Mouse (Mus musculus) CD4-positive, CD25-positive, alpha-beta regulatory T cell, adult 2 months (primary cell): Measurements from ENCODE around the gene Pitpnc1.

Source experiments
- DNase-seq: peaks from one replicate; pipeline ENCODE4 v3.0.0-alpha.2; 2012; ENCODE audit warnings: low read depth, low spot score

Gene Pitpnc1

GRCm38 (mm10) chr11:107332905-107333304 lies 137.6 kb downstream of the Pitpnc1 start:
- DNase-seq, result peak; percentile 58

GRCm38 (mm10) chr11:107332332-107332731 lies 138.2 kb downstream of the Pitpnc1 start:
- no peak for DNase-seq

DNA sequence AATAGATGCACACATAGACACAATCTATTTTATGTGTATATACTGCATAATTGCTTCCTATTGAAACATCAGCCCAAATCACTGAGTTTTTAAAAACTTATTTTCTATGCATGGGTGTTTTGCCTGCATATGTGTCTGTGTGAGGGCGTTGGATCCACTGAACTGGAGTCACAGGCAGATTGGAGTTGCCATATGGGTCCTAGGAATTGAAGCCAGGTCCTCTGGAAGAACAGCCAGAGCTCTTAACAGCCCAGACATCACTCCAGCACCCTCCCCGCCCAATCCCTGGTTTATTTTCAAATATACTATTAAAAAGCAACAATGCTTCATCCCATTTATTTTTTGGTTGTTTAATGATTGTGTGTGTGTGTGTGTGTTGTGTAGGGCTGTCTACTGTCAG lies 139.1 kb downstream of the Pitpnc1 start:
- no peak for DNase-seq

- DNase-seq, result no peak
These were observed 143.2 kb downstream of the Pitpnc1 start for GRCm38 (mm10) chr11:107327326-107327725.

GRCm38 (mm10) chr11:107325739-107326725 lies 144.5 kb downstream of the Pitpnc1 start:
- no peak for DNase-seq

- DNase-seq, result no peak
These were observed 145.3 kb downstream of the Pitpnc1 start for GRCm38 (mm10) chr11:107325226-107325625.

GRCm38 (mm10) chr11:107323173-107323572 lies 147.3 kb downstream of the Pitpnc1 start:
- no peak for DNase-seq

DNA sequence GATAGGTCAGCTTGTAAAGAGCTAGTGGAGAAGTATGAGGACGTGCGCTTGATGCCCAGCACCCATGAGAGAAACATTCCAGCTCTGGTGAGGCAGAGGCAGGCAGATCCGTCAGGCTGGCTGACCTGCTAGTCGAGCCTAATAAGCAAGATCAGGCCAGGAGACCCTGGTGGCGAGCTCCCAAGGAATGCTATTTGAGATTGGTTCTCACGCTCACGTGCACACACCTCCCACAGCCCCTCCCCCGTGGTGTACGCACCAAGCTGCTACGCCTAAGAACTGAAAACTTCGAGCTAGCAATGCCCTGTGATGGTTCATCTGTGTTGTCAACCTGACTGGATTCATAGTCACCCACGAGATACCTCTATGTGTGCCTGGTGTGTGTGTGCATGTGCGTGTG lies 148.3 kb downstream of the Pitpnc1 start:
- DNase-seq, result no peak

DNA sequence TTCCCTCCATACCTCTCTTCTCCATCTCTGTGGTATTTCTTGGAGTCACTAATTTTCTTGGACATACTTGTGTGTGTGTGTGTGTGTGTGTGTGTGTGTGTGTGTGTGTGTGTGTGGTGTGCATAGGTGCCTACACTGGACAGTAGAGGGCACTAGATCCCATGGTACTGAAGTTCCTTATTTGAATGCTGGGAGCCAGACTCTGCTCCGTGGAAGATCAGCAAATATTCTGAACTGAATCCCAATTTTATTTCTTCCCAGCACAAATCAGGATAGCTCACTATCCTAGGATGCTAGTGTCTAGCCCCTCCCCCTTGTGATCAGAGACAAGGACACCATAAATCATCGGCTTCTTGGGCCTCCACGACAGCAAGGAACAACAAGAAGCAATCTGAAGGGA lies 148.7 kb downstream of the Pitpnc1 start:
- DNase-seq, result no peak

DNA sequence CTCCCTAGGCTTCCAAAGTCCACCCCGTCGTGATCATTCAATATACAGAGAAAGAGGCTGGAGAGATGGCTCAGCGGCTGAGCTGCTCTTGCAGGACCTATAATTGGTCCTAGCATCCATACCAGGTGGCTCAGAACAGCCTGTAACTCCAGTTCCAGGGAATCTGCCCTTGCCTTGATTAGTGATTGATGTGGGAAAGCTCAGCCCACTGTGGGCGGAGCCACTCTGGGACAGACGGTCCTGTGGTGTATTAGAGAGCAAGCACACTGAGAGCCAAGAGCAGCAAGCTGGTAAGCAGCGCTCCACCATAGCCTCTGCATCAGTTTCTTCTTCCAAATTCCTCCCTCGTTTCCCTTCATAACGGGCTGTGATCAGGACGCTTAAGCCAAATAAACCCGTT lies 150.6 kb downstream of the Pitpnc1 start:
- DNase-seq, result no peak

DNA sequence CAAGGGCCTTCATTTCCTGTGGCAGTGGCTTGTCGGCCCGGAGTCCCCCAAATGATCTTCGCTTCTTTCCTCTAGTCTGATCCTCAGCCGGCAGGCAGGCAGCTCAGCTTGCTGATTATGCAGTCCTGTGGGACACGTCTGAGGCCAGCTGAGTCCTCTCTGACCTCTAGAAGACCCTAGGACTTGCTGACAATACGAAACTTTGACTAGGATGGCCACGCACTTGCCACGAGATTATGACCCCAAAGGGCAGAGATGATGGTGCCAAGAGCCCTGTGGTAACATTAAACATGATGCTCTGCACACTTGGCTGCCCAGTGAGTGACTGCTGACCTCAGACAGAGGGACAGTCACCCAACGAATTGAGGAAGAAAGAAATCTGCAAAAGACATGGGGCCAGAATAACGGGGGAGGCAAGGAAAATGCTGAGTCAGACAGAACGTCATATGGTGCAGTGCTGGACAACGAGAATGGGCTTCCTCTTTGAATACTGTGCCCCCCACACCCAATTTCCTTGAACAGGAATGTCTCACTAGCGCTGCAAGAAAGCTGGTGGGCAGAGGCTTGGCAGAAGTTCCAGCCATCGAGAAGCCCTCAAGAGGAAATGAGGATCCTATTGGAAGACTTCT lies 152.7 kb downstream of the Pitpnc1 start:
- no peak for DNase-seq

DNA sequence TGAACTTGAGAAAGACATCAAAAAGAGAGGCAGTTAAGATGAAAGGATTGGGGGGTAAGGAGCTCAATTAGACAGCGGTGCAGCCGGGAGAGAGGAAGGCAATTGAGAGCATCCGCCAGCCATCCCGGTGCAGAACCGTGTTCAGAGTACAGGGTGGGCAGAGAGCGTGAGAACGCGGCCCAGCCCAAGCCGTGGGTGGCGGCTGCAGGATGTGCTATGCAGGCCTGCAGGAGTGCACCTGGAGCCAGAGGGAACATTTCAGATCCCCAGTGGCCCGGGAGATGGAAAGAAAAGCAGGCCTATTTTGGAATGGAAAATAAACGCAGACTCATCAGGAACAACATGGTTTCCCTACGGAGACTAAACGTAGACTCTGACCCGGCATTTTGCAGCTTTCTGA lies 155.0 kb downstream of the Pitpnc1 start:
- DNase-seq, result no peak

- no peak for DNase-seq
These were observed 160.0 kb downstream of the Pitpnc1 start for GRCm38 (mm10) chr11:107310338-107311121.

DNA sequence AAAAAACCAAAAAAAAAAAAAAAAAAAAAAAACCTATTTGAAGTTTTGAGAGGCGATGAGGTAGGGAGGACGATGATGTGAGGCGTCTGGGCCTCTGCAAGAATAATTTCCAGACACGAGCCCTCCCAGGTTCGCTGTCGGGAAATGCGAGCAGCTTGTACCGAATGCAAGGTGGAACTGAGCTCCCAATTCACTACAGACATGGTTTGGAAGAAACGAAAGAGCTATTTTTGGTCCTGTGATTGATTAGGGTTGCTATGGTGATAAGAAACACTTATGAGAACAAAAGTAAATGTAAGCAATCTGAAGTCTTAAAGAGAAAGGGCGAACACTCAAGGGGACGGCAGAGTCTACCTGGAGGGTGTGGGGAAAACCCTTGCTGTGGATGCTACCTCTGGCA lies 164.3 kb downstream of the Pitpnc1 start:
- DNase-seq, result no peak

DNA sequence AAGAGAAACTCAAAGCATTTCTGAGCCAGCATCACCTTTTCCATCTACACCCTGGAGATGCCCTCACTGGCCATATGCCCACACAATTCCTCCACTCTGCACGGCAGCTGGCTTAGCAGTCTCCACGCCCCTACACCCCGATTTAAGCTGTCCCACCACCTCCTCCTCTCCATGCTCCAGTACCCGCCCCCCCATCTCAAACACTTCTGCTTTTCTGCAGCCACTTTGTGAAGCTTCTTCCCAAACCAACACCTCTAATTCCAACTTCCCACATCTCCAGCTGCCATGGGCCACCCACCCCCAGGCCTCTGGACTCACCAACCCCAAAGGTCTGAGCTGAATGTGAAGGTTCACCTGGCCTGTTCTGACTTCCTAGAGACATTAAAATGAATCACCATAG lies 168.4 kb downstream of the Pitpnc1 start:
- no peak for DNase-seq

DNA sequence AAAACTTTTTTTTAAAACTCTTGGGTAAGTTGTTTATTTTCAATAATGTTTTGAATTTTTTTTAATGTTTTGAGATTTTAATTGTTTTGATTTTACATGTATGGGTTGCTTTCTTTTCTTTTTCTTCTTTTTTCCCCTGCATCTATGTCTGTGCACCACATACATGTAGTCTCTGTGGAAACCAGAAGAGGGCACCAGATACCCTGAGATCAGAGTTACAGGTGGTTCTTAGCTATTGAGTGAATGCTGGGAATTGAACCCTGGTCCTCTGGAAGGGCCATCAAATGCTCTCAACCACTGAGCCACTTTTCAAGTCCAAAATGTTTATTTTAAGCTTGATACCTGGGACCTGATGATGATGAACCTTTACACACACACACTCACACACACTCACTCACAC lies 170.3 kb downstream of the Pitpnc1 start:
- DNase-seq, result peak; percentile 12

DNA sequence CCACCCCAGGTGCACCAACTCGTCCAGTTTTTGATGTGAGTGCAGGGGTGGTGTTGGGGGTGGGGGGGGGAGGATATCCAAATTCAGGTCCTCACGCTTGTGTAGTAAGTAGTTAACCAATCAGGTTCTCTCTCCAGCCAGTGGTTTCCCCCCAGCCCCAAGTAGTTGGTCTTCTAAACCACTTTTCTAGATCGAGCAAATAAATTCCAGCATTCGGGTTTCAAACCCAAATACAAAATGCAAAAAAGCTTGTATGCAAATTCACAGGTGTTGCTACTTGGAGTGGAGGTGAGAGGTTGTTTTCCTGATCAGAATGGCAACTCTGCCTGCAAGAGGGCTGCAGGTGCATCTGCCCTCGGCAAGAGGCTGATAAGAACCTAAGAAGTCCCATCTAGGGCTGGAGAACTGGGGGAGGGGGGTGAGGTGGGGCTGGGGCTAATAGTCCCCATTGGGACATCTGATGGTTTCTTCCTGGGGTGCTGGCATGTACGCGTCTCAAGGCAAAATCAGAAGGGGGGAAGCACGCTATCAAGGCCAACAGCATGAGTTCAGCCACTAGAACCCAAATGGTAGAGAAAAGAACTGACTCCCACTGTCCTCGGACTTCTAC lies 170.9 kb downstream of the Pitpnc1 start:
- DNase-seq, result no peak

GRCm38 (mm10) chr11:107296176-107296575 lies 174.3 kb downstream of the Pitpnc1 start:
- DNase-seq, result no peak

- DNase-seq, result no peak
These were observed 178.5 kb downstream of the Pitpnc1 start for GRCm38 (mm10) chr11:107292036-107292435.

GRCm38 (mm10) chr11:107288186-107288563 lies 182.3 kb downstream of the Pitpnc1 start:
- no peak for DNase-seq
